Mouse (Mus musculus) lung, postnatal 0 days (tissue): ENCODE measurements around the gene Mrpl9.

Experiments used
- CTCF ChIP-seq: IDR thresholded peaks from 2 replicates; pipeline ENCODE4 v1.5.1; 2016; ENCODE audit warnings: antibody characterized with exemption, mild to moderate bottlenecking
- EP300 ChIP-seq: IDR thresholded peaks from 2 replicates; pipeline ENCODE4 v1.6.1; 2016; ENCODE audit warnings: antibody characterized with exemption, mild to moderate bottlenecking, control low read depth

DNA sequence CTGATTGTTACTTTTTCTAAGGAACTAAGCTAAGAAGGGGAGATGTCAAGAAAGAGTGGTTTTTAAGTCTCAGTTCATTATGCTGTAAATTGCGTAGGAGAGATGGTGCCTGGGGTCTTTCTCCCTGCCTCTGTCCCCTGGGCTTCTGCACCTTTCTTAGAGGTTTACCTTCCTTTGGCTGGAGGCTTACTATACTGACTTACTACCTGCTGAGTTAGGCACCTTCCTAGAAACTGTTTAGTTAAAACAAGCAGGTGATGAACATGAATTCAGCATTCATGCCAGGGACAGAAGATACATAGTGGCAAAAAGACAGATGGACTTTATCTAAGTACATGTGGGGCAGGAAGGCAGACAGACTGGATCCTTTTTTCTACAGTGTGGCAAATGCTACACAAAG is 46.8 kb upstream of the Mrpl9 start:
- TF ChIP-seq CTCF (no peak), EP300 (no peak)
